Comparison of ENCODE assay signal across 16 mouse cellular contexts in genomic region chr1:30216764-30217348, GRCm38 (mm10).
DNase-seq lines count a peak whose midpoint lies in the region; ATAC-seq lines count a peak whose summit lies in the region.
"Had no signal": no experiment of that assay in that cellular context is flagged by ENCODE, and none has a peak within 500 bp of the region (broad histone marks: within the 10 kb centered on the region; RNA-seq: fewer than 3 reads in every experiment).

No protein-coding gene starts in this region.

- H3K4me1 ChIP-seq in kidney, embryonic 14.5 days (ENCODE audit: control insufficient read depth, insufficient read depth, low read length): no peaks in the 10 kb centered on the region
- no peaks in the 10 kb centered on the region for H3K4me1 ChIP-seq in midbrain, embryonic 14.5 days (ENCODE audit: control insufficient read depth, insufficient read depth, low read length)
- peaks cover 3% of the 10 kb centered on the region; the same call in 1 of the 2 replicates for H3K4me1 ChIP-seq in midbrain, embryonic 15.5 days
- H3K4me1 ChIP-seq in neural tube, embryonic 13.5 days (replicated peaks): peaks cover 8% of the 10 kb centered on the region

- no peaks in the 10 kb centered on the region for H3K9me3 ChIP-seq in kidney, embryonic 14.5 days (ENCODE audit: control insufficient read depth, low read length)
- no peaks in the 10 kb centered on the region for H3K9me3 ChIP-seq in midbrain, embryonic 14.5 days (ENCODE audit: control insufficient read depth, low read length)
- no peaks in the 10 kb centered on the region for H3K9me3 ChIP-seq in midbrain, embryonic 15.5 days
- no peaks in the 10 kb centered on the region for H3K9me3 ChIP-seq in neural tube, embryonic 13.5 days

- 31% methylated on average over 4 of the region's 4 CpGs for WGBS in kidney, embryonic 14.5 days
- 46% methylated on average over 4 of the region's 4 CpGs for WGBS in midbrain, embryonic 14.5 days
- 46% methylated on average over 4 of the region's 4 CpGs for WGBS in midbrain, embryonic 15.5 days
- 19% methylated on average over 4 of the region's 4 CpGs for WGBS in neural tube, embryonic 13.5 days

- H3K4me3 ChIP-seq in kidney, embryonic 14.5 days (ENCODE audit: low read length): no peak overlapping the region
- H3K4me3 ChIP-seq in midbrain, embryonic 14.5 days (replicated peaks; ENCODE audit: low read depth, low read length): no peak overlapping the region
- no peak overlapping the region for H3K4me3 ChIP-seq in midbrain, embryonic 15.5 days
- H3K4me3 ChIP-seq in neural tube, embryonic 13.5 days: no peak overlapping the region

- H3K4me2 ChIP-seq in kidney, embryonic 14.5 days (replicated peaks; ENCODE audit: low read depth, low read length): no peak overlapping the region
- H3K4me2 ChIP-seq in midbrain, embryonic 14.5 days (ENCODE audit: low read length): no peak overlapping the region
- H3K4me2 ChIP-seq in midbrain, embryonic 15.5 days: no peak overlapping the region
- H3K4me2 ChIP-seq in neural tube, embryonic 13.5 days: no peak overlapping the region

- H3K9ac ChIP-seq in kidney, embryonic 14.5 days (ENCODE audit: low read depth, low read length): no peak overlapping the region
- no peak overlapping the region for H3K9ac ChIP-seq in midbrain, embryonic 14.5 days (replicated peaks; ENCODE audit: low read length)
- H3K9ac ChIP-seq in midbrain, embryonic 15.5 days: no peak overlapping the region
- no peak overlapping the region for H3K9ac ChIP-seq in neural tube, embryonic 13.5 days

- H3K27me3 ChIP-seq in kidney, embryonic 14.5 days (ENCODE audit: control insufficient read depth, insufficient read depth, low read length): no peaks in the 10 kb centered on the region
- H3K27me3 ChIP-seq in midbrain, embryonic 14.5 days (ENCODE audit: control insufficient read depth, insufficient read depth, low read length): no peaks in the 10 kb centered on the region
- H3K27me3 ChIP-seq in midbrain, embryonic 15.5 days (replicated peaks): no peaks in the 10 kb centered on the region
- H3K27me3 ChIP-seq in neural tube, embryonic 13.5 days: no peaks in the 10 kb centered on the region

- no peak overlapping the region for H3K27ac ChIP-seq in kidney, embryonic 14.5 days (ENCODE audit: low read depth, low read length)
- no peak overlapping the region for H3K27ac ChIP-seq in midbrain, embryonic 14.5 days (replicated peaks; ENCODE audit: low read depth, low read length)
- no peak overlapping the region for H3K27ac ChIP-seq in midbrain, embryonic 15.5 days
- H3K27ac ChIP-seq in neural tube, embryonic 13.5 days (replicated peaks): no peak overlapping the region

- peak; percentile 88 for ATAC-seq in kidney, embryonic 14.5 days (ENCODE audit: low FRiP score, low TSS enrichment)
- 0 out of 2 replicates have a peak, but pooled peaks have one; percentile 20 for ATAC-seq in midbrain, embryonic 14.5 days (ENCODE audit: low FRiP score, low TSS enrichment)
- ATAC-seq in midbrain, embryonic 15.5 days (replicated peaks): no peak
- peak; percentile 47; the same call in 1 of the 2 replicates for ATAC-seq in neural tube, embryonic 13.5 days (ENCODE audit: low read depth)

- DNase-seq in adrenal gland, adult (ENCODE audit: inconsistent age in 2 of 2, low spot score in 1 of 2): peak; percentile 44 to 82
- no peak for DNase-seq in adrenal gland, postnatal 4 days (ENCODE audit: low spot score in 2 of 2)
- DNase-seq in kidney, adult 9 months: no peak
- DNase-seq in midbrain, embryonic 14.5 days: peak; percentile 53
- no peak for DNase-seq in c-Kit-positive CD71-positive TER-119-positive erythroid progenitor cells, embryonic 14.5 days (ENCODE audit: low spot score)
- DNase-seq: cerebellum, adult 8-10 months; gastrocnemius, postnatal 10 days; heart, postnatal 14 days; layer of hippocampus, adult 9-11 months; liver; lung, adult 18-20 months; right cerebral cortex, postnatal 14 days; thymus, postnatal 25 days had no signal

- H3K36me3 ChIP-seq in kidney, embryonic 14.5 days (ENCODE audit: control insufficient read depth, insufficient read depth, low read length): no peaks in the 10 kb centered on the region
- no peaks in the 10 kb centered on the region for H3K36me3 ChIP-seq in midbrain, embryonic 14.5 days (ENCODE audit: control insufficient read depth, insufficient read depth, low read length)
- H3K36me3 ChIP-seq in midbrain, embryonic 15.5 days (replicated peaks): no peaks in the 10 kb centered on the region
- H3K36me3 ChIP-seq in neural tube, embryonic 13.5 days: no peaks in the 10 kb centered on the region

Comparison
In these comparisons a context has a peak if more than half of its experiments do, and no peak if none do; other contexts are left out.
1. DNase-seq: peak in adrenal gland, adult (2 of 2) and midbrain, embryonic 14.5 days (single experiment); none in adrenal gland, postnatal 4 days (0 of 2), kidney, adult 9 months (single experiment) and c-Kit-positive CD71-positive TER-119-positive erythroid progenitor cells, embryonic 14.5 days (single experiment).